Mouse (Mus musculus) olfactory bulb, adult 2 months (tissue): Measurements from ENCODE around the gene Oprm1.

Experiments
- CTCF ChIP-seq: fragments of 200-500 bp; IDR thresholded peaks from 2 replicates; pipeline ENCODE4 v1.5.1; 2012; ENCODE audit warnings: low read depth, mild to moderate bottlenecking, low read length, moderate library complexity; ENCODE audit not compliant: insufficient read depth
- POLR2A ChIP-seq: fragments of 200-500 bp; IDR thresholded peaks from 2 replicates; pipeline ENCODE4 v1.6.1; 2012; ENCODE audit warnings: mild to moderate bottlenecking, low read depth, low read length, moderate library complexity; ENCODE audit not compliant: insufficient read depth

GRCm38 (mm10) chr10:6986246-6986645, 227.9 kb downstream of the Oprm1 start:
- no peak for TF ChIP-seq CTCF
- no peak for TF ChIP-seq POLR2A
